Mouse (Mus musculus): ENCODE results near the gene Hspa12a.

DNA sequence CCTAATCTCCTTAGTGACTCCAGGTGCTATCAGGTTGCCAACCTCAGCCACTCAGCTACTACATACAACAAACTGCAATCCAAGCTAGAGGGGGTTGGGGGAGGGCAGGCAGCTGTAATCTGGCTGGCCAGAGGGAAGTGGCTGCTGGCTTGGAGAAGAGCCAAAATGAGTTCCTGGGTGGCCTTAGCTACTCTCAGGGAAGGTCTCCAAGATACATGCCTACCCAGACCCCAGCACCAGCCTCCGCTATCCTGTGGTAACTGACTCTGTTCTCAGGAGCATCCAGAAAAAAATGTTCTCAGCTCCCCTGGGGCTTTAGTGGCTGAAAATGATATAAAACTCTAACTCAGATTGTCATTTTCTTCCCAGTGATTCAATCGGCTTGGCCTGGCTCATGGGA, 64.9 kb downstream of the Hspa12a start:
- TF ChIP-seq CTCF (IDR thresholded peaks at IDR 0.05; ENCODE audit: low read depth, low read length), result no peak
- TF ChIP-seq TAL1 (conservative IDR thresholded peaks at IDR 0.05; ENCODE audit: low read depth, low read length), result no peak
- no peak for TF ChIP-seq GATA1 (IDR thresholded peaks at IDR 0.05; ENCODE audit: borderline replicate concordance, low read length)
- no peak for TF ChIP-seq GATA2 (IDR thresholded peaks at IDR 0.05; ENCODE audit: borderline replicate concordance, low read depth, low read length)
- TF ChIP-seq POLR2AphosphoS5 (IDR thresholded peaks at IDR 0.05; ENCODE audit: insufficient replicate concordance, low read depth, low read length), result no peak

All from G1E (cell line).